Mouse (Mus musculus) cerebellum, adult 2 months (tissue): ENCODE measurements around the gene Upb1.

ENCODE experiments used
- CTCF ChIP-seq: fragments of 200-500 bp; IDR thresholded peaks from 2 replicates; pipeline ENCODE4 v1.5.1; 2011; ENCODE audit warnings: low read depth, mild to moderate bottlenecking, control low read depth, low read length, moderate library complexity, borderline replicate concordance; ENCODE audit not compliant: insufficient read depth
- POLR2A ChIP-seq: fragments of 200-500 bp; IDR thresholded peaks from 2 replicates; pipeline ENCODE4 v1.6.1; 2011; ENCODE audit warnings: low read length, control low read depth, borderline replicate concordance; ENCODE audit not compliant: insufficient read depth

GRCm38 (mm10) chr10:75457852-75458251 lies 56.9 kb downstream of the Upb1 start:
- TF ChIP-seq CTCF (no peak), POLR2A (no peak)
